Mouse (Mus musculus): ENCODE data around the gene Sema3b.

Sema3b gene

GRCm38 (mm10) chr9:107633091-107633660, 24.1 kb upstream of the Sema3b start:
- DNase-seq (ENCODE audit: extremely low spot score, low read depth, low spot score), result no peak

- no peak for DNase-seq (ENCODE audit: extremely low spot score, low read depth, low spot score)
These were observed 23.4 kb upstream of the Sema3b start for GRCm38 (mm10) chr9:107632478-107632877.

GRCm38 (mm10) chr9:107631861-107632260, 22.8 kb upstream of the Sema3b start:
- no peak for DNase-seq (ENCODE audit: extremely low spot score, low read depth, low spot score)

- DNase-seq (ENCODE audit: extremely low spot score, low read depth, low spot score), result no peak
These were observed 22.3 kb upstream of the Sema3b start for GRCm38 (mm10) chr9:107631311-107631826.

GRCm38 (mm10) chr9:107630576-107630975, 21.5 kb upstream of the Sema3b start:
- DNase-seq (ENCODE audit: extremely low spot score, low read depth, low spot score), result no peak

- DNase-seq (ENCODE audit: extremely low spot score, low read depth, low spot score), result no peak
These were observed 20.9 kb upstream of the Sema3b start for GRCm38 (mm10) chr9:107629901-107630425.

- DNase-seq (ENCODE audit: extremely low spot score, low read depth, low spot score), result no peak
These were observed 20.3 kb upstream of the Sema3b start for GRCm38 (mm10) chr9:107629411-107629730.

GRCm38 (mm10) chr9:107628721-107629410, 19.8 kb upstream of the Sema3b start:
- DNase-seq (ENCODE audit: extremely low spot score, low read depth, low spot score), result no peak

GRCm38 (mm10) chr9:107627387-107628255, 18.6 kb upstream of the Sema3b start:
- no peak for DNase-seq (ENCODE audit: extremely low spot score, low read depth, low spot score)

- DNase-seq (ENCODE audit: extremely low spot score, low read depth, low spot score), result no peak
These were observed 17.8 kb upstream of the Sema3b start for GRCm38 (mm10) chr9:107626844-107627277.

GRCm38 (mm10) chr9:107626158-107626843, 17.3 kb upstream of the Sema3b start:
- no peak for DNase-seq (ENCODE audit: extremely low spot score, low read depth, low spot score)

- DNase-seq (ENCODE audit: extremely low spot score, low read depth, low spot score), result no peak
These were observed 16.5 kb upstream of the Sema3b start for GRCm38 (mm10) chr9:107625351-107626128.

- no peak for DNase-seq (ENCODE audit: extremely low spot score, low read depth, low spot score)
These were observed 15.9 kb upstream of the Sema3b start for GRCm38 (mm10) chr9:107624951-107625350.

- no peak for DNase-seq (ENCODE audit: extremely low spot score, low read depth, low spot score)
These were observed 15.5 kb upstream of the Sema3b start for GRCm38 (mm10) chr9:107624539-107624938.

GRCm38 (mm10) chr9:107620954-107621353, 11.9 kb upstream of the Sema3b start:
- no peak for DNase-seq (ENCODE audit: extremely low spot score, low read depth, low spot score)

GRCm38 (mm10) chr9:107619546-107619879, 10.5 kb upstream of the Sema3b start:
- no peak for DNase-seq (ENCODE audit: extremely low spot score, low read depth, low spot score)

GRCm38 (mm10) chr9:107618778-107619545, 9.9 kb upstream of the Sema3b start:
- DNase-seq (ENCODE audit: extremely low spot score, low read depth, low spot score), result no peak

- DNase-seq (ENCODE audit: extremely low spot score, low read depth, low spot score), result no peak
These were observed 9.1 kb upstream of the Sema3b start for GRCm38 (mm10) chr9:107618098-107618497.

- no peak for DNase-seq (ENCODE audit: extremely low spot score, low read depth, low spot score)
These were observed 8.4 kb upstream of the Sema3b start for GRCm38 (mm10) chr9:107617461-107617860.

All from hindlimb bud, embryonic 11.5 days (tissue).